Mouse (Mus musculus) gastrocnemius, adult 2 months (tissue): ENCODE data around the gene Tcea2. TPM values are rescaled to one million over a fixed set of nuclear protein-coding genes. Genes with fewer than 3 reads are reported as not detected.

Experiments used
- DNase-seq: peaks from one replicate; pipeline ENCODE4 v3.0.0; 2022
- H3K27ac ChIP-seq: fragments of 200-600 bp; 2 replicates; pipeline ENCODE4 v1.8.1; 2022; ENCODE audit warnings: mild to moderate bottlenecking
- H3K4me3 ChIP-seq: fragments of 200-600 bp; 2 replicates; pipeline ENCODE4 v1.8.1; 2022; ENCODE audit warnings: mild to moderate bottlenecking, moderate library complexity
- CTCF ChIP-seq: fragments of 200-600 bp; IDR thresholded peaks from 2 replicates; pipeline ENCODE4 v1.8.1; 2022; ENCODE audit warnings: antibody characterized with exemption, mild to moderate bottlenecking, moderate library complexity
- intact Hi-C: fragments of 180-260 bp; cut with DNase I; formaldehyde crosslinking; loops from one replicate; pipeline ENCODE4 v1.15.1; 2025
- total RNA-seq, 2 experiments: library from RNA; stranded (reverse); gene quantifications; 2 replicates each; pipeline ENCODE4 v1.2.3; 2021

Gene Tcea2
- total RNA-seq, 2 experiments from 2014 or later: 6.9 to 7.6 TPM

GRCm38 (mm10) chr2:181727659-181728262 is 47.7 kb downstream of the Tcea2 start:
- H3K4me3 ChIP-seq: no peak overlapping the region
- DNase-seq: no peak
- no peak overlapping the region for H3K27ac ChIP-seq
- TF ChIP-seq CTCF: no peak
- intact Hi-C loops: no loop called here

GRCm38 (mm10) chr2:181730051-181730450 is 49.9 kb downstream of the Tcea2 start:
- intact Hi-C loops: no loop called here
- no peak for TF ChIP-seq CTCF

More at GRCm38 (mm10) chr2:181730051-181730450, 49.9 kb downstream of the Tcea2 start:
- Histone ChIP-seq H3K27ac (no peak overlapping the region), H3K4me3 (no peak overlapping the region)
- DNase-seq: no peak

Other genes starting within 250 kb of the Tcea2 start
- 1 to 10 TPM; 4.9 to 6.7 TPM for gene Zbtb46, start 220.9 kb upstream of the Tcea2 start, total RNA-seq
- not detected for gene Abhd16b, start 187.1 kb upstream of the Tcea2 start, total RNA-seq
- gene Tpd52l2, start 183.2 kb upstream of the Tcea2 start, total RNA-seq: 10 to 100 TPM; 47.0 to 52.5 TPM
- 10 to 100 TPM; 43.7 to 46.6 TPM for gene Dnajc5, start 159.8 kb upstream of the Tcea2 start, total RNA-seq
- gene Uckl1, start 95.4 kb upstream of the Tcea2 start, total RNA-seq: 10 to 100 TPM; 26.1 to 29.1 TPM
- gene Prpf6, start 88.4 kb upstream of the Tcea2 start, total RNA-seq: 10 to 100 TPM; 31.1 to 36.5 TPM
- gene Zfp512b, start 87.5 kb upstream of the Tcea2 start, total RNA-seq: 10 to 100 TPM; 17.6 to 20.3 TPM
- gene Samd10, start 81.1 kb upstream of the Tcea2 start, total RNA-seq: 1 to 10 TPM; 1.5 to 1.7 TPM
- not detected for gene Gm29797, start 23.3 kb upstream of the Tcea2 start, total RNA-seq
- gene Sox18, start 8.7 kb upstream of the Tcea2 start, total RNA-seq: 10 to 100 TPM; 10.4 to 15.3 TPM
- gene Rgs19, start 13.7 kb downstream of the Tcea2 start, total RNA-seq: 1 to 10 TPM; 2.7 to 2.8 TPM
- gene Lkaaear1, start 18.1 kb downstream of the Tcea2 start, total RNA-seq: not detected
- gene Oprl1, start 34.7 kb downstream of the Tcea2 start, total RNA-seq: not detected
- gene Myt1, start 83.0 kb downstream of the Tcea2 start, total RNA-seq: not detected
- gene Pcmtd2, start 157.5 kb downstream of the Tcea2 start, total RNA-seq: 10 to 100 TPM; 37.2 to 47.1 TPM
- 10 to 100 TPM in 1 of 2 experiments, 1 to 10 TPM in 1; 9.4 to 10.0 TPM for gene Polr3k, start 184.0 kb downstream of the Tcea2 start, total RNA-seq